Mouse (Mus musculus) brain, embryonic 14.5 days (tissue): Measurements from ENCODE around the gene Jarid2. TPM values are rescaled to one million over a fixed set of nuclear protein-coding genes. Genes with fewer than 3 reads are reported as not detected.

ENCODE experiments used
- DNase-seq: peaks from one replicate; pipeline ENCODE4 v3.0.0-alpha.2; 2011; ENCODE audit warnings: low read depth
- CTCF ChIP-seq: fragments of 200-500 bp; IDR thresholded peaks from 2 replicates; pipeline ENCODE4 v1.5.1; 2012; ENCODE audit warnings: inconsistent platforms, mild to moderate bottlenecking, moderate library complexity, borderline replicate concordance; ENCODE audit not compliant: insufficient read depth, insufficient read length; ENCODE audit errors: extremely low read depth
- POLR2A ChIP-seq: fragments of 200-500 bp; IDR thresholded peaks from 2 replicates; pipeline ENCODE4 v1.6.1; 2012; ENCODE audit warnings: mild to moderate bottlenecking, inconsistent platforms, borderline replicate concordance; ENCODE audit not compliant: poor library complexity, insufficient read depth, insufficient read length, severe bottlenecking; ENCODE audit errors: extremely low read depth
- polyA plus RNA-seq: library from polyadenylated mRNA; depleted of rRNA; stranded (reverse); fragments of >200 nt; gene quantifications from 2 replicates; pipeline ENCODE4 v1.2.3, GENCODE M21; 2012

Jarid2 gene
- polyA plus RNA-seq, 1 experiment = 52.9 TPM

DNA sequence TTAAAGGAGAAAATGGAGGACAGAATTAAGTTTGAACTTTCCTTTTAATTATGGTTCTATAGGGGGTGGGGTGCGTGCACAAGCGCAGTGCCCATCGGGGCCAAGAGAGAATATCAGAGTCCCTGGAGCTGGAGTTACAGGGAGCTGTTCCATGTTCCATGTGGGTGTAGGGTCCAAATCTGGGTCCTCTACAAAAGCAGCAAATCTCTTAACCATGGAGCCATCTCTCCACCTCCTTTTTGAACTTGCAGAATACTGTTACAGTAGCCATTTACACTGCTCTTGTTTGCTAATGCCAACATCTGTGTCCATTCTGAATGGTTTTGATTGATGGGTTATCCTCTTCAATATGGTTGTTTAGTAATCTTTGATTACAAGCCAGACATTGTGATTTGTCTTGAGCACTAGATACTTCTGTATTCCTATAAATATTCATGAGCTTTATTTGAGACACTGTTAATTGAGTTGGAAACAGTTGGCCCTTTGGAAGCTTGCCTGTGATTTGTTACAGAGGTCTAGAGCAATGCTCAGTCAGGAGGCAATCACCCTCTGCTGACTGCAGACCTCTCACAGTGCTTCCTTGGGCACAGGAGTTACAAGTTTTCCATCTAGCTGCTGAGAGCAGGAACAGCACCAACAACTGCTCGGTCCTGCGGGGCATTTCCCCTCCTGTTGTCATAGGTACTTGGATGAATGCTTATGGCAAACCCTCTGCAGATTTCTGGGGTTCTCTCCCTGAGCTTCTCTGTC, 231.4 kb downstream of the Jarid2 start:
- TF ChIP-seq CTCF (no peak), POLR2A (no peak)
- DNase-seq = peak; percentile 94
